Mouse (Mus musculus): Measurements from ENCODE around the gene Bean1. TPM values are rescaled to one million over a fixed set of nuclear protein-coding genes. Genes with fewer than 3 reads are reported as not detected.
A peak's percentile ranks its signal among the peaks of the same experiment; 100 is the strongest.

The Bean1 gene
- polyA plus RNA-seq, 1 experiment from 2014 or later = 0.82 TPM

DNA sequence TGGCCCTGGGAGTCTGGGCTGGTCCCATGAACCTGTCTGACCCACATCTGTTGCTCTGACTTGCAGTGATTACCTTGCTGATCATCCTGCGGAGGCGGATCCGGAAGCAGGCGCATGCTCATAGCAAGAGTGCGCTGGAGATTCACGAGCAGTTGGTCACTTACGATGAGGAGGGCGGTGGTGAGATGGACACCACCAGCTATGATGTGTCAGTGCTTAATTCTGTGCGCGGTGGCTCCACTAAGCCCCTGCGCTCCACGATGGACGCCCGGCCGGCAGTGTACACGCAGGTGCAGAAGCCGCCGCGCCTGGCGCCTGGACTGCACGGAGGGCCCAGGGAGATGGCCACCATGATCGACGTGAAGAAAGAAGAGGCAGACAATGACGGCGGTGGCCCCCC is 27.8 kb upstream of the Bean1 start:
- Histone ChIP-seq H3K9ac (no peak overlapping the region), H3K9me3 (no peaks in the 10 kb centered on the region), H3K4me1 (no peaks in the 10 kb centered on the region), H3K36me3 (replicated peaks) (no peaks in the 10 kb centered on the region), H3K4me2 (no peak overlapping the region), H3K27ac (no peak overlapping the region), H3K27me3 (no peaks in the 10 kb centered on the region), H3K4me3 (replicated peaks) (no peak overlapping the region)
- no peak for ATAC-seq (ENCODE audit: low FRiP score)
- WGBS = 92% methylated on average over 25 of the region's 25 CpGs

DNA sequence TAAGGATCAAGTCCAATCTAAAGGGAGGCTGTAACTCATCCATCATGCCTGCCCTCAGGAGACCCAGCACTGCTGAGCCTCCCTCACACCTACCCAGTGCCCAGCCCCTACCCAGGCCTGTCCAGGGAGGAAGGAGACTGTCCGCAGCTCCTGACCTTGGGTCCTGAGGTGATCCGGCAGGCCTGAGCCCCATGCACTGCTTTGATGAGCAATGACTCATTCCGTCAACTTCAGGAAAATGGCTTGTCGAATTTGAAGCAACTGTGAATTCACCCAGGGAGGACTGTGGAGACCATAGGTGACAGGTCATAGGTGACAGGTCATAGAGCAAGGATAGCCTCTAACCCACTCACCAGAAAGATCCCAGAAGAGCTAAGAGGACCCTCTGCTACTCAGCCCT is 26.9 kb upstream of the Bean1 start:
- Histone ChIP-seq H3K9me3 (no peaks in the 10 kb centered on the region), H3K36me3 (replicated peaks) (no peaks in the 10 kb centered on the region), H3K27ac (no peak overlapping the region), H3K4me1 (no peaks in the 10 kb centered on the region), H3K9ac (no peak overlapping the region), H3K4me3 (replicated peaks) (no peak overlapping the region), H3K4me2 (no peak overlapping the region), H3K27me3 (no peaks in the 10 kb centered on the region)
- WGBS = 85% methylated on average over 4 of the region's 4 CpGs
- no peak for ATAC-seq (ENCODE audit: low FRiP score)

DNA sequence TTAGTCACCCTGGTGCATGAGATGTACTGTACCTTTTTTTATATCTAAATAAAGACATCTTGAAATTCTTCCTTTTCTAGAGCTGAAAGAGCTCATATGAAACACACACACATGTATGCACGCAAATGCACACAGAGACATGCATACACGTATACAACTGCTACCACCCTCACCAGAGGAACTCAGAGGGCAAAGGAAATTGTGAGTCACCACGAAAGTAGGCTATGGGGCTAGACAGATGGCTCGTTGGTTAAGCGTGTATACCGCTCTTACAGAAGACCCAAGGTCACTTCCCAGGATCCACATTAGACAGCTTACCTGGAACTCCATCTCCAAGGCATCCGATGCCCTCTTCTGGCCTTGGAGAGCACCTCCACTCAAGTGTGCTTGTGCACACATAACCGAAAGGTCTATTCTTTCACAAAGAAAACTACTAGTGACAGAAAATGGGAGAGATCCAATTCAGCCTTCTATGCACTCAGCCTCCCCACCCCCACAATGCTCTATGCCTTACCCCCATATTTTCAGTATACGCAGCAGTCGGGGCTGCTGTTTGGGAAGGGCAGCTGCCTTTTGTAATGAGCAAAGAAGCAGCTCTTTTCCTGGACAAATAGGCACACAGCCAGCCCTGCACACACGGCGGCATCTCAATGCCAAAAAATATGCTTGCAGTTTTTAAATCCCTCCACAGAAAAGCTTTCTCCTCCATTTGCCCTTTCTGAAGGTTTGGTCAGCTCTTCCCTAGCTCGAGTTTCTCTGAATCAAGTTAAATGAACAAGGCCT is 25.6 kb upstream of the Bean1 start:
- no peak overlapping the region for H3K4me2 ChIP-seq

DNA sequence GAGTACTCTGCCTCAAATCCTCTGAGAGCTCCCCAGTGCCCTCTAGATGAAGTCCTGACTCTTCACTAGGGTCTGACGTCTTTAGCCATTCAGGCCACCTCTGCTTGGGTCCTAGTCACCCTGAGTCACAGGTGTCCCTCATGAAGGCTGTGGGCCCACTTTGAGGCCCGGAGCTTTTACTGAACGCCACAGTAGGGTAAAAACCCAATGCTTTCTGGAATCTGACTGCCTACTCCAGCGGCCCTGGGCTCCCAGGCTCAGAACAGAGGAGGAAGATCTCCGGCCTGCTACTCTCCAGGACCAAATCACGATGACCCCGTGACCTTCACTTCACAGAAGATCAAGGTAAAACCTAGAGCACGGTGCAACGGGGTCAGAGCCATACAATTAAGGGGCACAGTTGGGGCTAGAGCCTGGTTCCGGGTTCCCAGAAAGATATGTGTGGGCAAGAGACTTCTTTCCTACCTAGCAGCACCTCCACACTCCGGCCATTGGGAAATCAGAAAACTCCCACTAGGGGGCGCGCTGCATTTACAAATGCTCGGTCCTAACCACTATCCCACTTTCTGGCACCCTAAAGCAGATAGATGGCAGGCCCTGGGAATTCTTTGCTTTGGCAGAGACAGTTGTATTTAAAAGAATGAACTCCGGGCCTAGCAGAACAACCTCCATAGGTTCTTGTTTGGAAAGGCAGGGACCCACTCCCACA is 24.1 kb upstream of the Bean1 start:
- Histone ChIP-seq H3K4me2 (no peak overlapping the region), H3K9ac (no peak overlapping the region), H3K27ac (no peak overlapping the region), H3K9me3 (no peaks in the 10 kb centered on the region), H3K4me1 (no peaks in the 10 kb centered on the region), H3K36me3 (replicated peaks) (no peaks in the 10 kb centered on the region), H3K27me3 (no peaks in the 10 kb centered on the region), H3K4me3 (replicated peaks) (no peak overlapping the region)
- ATAC-seq (ENCODE audit: low FRiP score) = peak; percentile 88
- 32% methylated on average over 15 of the region's 15 CpGs for WGBS

More for the DNA sequence above, 25.6 kb upstream of the Bean1 start:
- no peaks in the 10 kb centered on the region for H3K9me3 ChIP-seq
- H3K4me1 ChIP-seq = no peaks in the 10 kb centered on the region
- H3K4me3 ChIP-seq (replicated peaks) = no peak overlapping the region
- no peak for ATAC-seq (ENCODE audit: low FRiP score)
- WGBS = 87% methylated on average over 13 of the region's 13 CpGs
- no peaks in the 10 kb centered on the region for H3K36me3 ChIP-seq (replicated peaks)
- no peaks in the 10 kb centered on the region for H3K27me3 ChIP-seq
- no peak overlapping the region for H3K27ac ChIP-seq
- H3K9ac ChIP-seq = no peak overlapping the region

DNA sequence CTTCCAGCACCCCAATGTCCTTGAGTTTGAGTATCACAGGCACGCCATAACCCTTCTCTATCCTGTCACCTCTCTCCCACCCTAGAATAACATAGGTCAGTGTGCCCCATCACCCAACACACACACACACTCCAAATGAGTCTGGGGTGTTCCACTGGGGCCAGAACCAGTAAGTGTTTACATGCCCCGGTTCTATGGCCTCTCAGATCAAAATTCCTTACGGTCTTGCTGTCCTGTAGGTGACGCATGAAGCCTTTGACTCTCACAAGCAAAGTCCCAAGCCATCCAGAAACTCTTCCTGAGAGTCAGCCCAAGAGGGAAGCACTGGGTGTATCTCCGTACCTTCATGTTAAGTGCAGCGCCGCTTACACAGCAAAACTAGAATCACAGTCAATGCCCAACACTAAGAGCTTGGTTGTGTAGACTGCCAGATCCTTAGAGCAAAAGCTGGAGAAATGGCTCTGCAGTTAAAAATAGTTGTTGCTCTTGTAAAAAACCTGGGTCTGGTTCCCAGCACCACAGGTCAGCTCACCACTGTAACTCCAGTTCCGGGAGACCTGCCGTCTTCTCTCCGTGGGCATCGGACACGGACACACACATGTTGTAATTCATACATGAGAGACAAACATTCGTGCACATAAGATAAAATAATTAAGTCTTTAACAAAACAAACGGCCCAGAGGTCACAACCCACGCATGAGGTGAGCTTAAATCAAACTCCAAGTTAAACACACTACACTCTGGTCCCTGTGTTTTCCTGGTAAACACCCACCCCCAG is 23.3 kb upstream of the Bean1 start:
- 93% methylated on average over 15 of the region's 15 CpGs for WGBS
- ATAC-seq (ENCODE audit: low FRiP score) = peak; percentile 45; the same call in 1 of the 2 replicates

DNA sequence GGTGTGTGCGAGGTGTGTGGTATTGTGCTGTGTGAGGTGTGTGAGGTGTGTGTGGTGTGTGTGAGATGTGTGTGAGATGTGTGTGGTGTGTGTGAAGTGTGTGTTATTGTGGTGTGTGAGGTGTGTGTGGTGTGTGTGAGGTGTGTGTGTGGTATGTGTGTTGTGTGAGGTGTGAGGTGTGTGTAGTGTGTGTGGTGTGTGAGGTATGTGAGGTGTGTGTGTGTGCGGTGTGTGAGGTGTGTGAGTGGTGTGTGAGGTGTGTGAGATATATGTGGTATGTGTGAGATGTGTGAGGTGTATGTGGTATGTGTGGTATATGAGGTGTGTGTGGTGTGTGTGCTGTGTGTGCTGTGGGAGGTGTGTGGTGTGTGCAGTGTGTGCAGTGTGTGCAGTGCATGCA is 22.3 kb upstream of the Bean1 start:
- H3K4me3 ChIP-seq (replicated peaks) = no peak overlapping the region
- WGBS = 90% methylated on average over 2 of the region's 2 CpGs
- no peaks in the 10 kb centered on the region for H3K4me1 ChIP-seq
- no peaks in the 10 kb centered on the region for H3K27me3 ChIP-seq
- H3K36me3 ChIP-seq (replicated peaks) = no peaks in the 10 kb centered on the region
- H3K27ac ChIP-seq = no peak overlapping the region
- no peaks in the 10 kb centered on the region for H3K9me3 ChIP-seq
- H3K9ac ChIP-seq = no peak overlapping the region
- 0 out of 2 replicates have a peak, but pooled peaks have one; percentile 17 for ATAC-seq (ENCODE audit: low FRiP score)
- no peak overlapping the region for H3K4me2 ChIP-seq

More for the DNA sequence above, 23.3 kb upstream of the Bean1 start:
- Histone ChIP-seq H3K4me2 (no peak overlapping the region), H3K9ac (no peak overlapping the region), H3K27me3 (no peaks in the 10 kb centered on the region), H3K4me3 (replicated peaks) (no peak overlapping the region), H3K36me3 (replicated peaks) (no peaks in the 10 kb centered on the region), H3K27ac (no peak overlapping the region), H3K4me1 (no peaks in the 10 kb centered on the region), H3K9me3 (no peaks in the 10 kb centered on the region)

DNA sequence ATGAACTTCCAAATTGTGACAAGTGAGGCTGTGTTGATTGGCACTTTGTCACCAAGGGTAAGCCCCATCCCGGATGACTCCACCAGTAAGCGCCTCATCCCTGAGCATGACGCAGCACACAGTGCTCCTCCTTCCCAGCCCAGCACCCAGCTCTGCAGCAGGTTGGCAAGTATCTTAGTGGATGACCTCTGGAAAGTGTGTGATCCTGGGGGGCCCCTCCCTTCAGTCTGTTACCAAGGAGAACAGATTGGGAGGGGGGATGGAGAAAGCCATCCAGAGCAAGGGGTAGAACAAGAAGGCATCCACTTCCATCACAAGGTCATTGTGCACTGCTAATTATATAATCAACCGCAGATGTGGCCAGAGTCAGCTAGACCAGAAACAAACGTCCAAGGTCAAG is 9.5 kb upstream of the Bean1 start:
- H3K4me2 ChIP-seq = no peak overlapping the region
- H3K36me3 ChIP-seq (replicated peaks) = no peaks in the 10 kb centered on the region
- H3K9me3 ChIP-seq = no peaks in the 10 kb centered on the region
- H3K4me3 ChIP-seq (replicated peaks) = no peak overlapping the region
- ATAC-seq (ENCODE audit: low FRiP score) = no peak
- 79% methylated on average over 5 of the region's 5 CpGs for WGBS
- H3K9ac ChIP-seq = no peak overlapping the region
- H3K4me1 ChIP-seq = no peaks in the 10 kb centered on the region
- H3K27ac ChIP-seq = no peak overlapping the region
- H3K27me3 ChIP-seq = no peaks in the 10 kb centered on the region

DNA sequence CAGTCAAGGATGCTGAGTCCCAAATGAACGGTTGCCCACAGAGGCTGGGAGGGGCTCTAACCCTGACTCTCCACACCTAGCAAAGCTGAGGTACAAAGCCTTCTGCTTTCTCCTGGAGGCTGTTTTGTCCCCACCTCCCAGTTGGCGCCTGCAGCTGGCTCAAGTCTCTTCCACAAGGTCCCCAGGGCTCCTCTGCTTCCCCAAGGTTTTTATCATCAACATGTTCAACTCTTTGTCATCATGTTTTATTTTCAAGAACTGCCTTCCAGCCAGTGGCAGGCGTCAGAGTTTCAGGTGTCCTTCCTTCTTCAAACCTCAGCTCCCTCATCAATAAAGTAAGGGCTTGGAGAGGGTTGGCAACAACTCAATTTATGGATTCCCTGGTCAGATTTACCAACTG is 781 bp upstream of the Bean1 start:
- Histone ChIP-seq H3K4me2 (no peak overlapping the region), H3K4me3 (replicated peaks) (no peak overlapping the region), H3K27ac (no peak overlapping the region), H3K9me3 (no peaks in the 10 kb centered on the region), H3K36me3 (replicated peaks) (no peaks in the 10 kb centered on the region), H3K27me3 (peaks cover 51% of the 10 kb centered on the region), H3K9ac (no peak overlapping the region), H3K4me1 (peaks cover 15% of the 10 kb centered on the region; the same call in 1 of the 2 replicates)
- no peak for ATAC-seq (ENCODE audit: low FRiP score)
- 81% methylated on average over 3 of the region's 3 CpGs for WGBS

DNA sequence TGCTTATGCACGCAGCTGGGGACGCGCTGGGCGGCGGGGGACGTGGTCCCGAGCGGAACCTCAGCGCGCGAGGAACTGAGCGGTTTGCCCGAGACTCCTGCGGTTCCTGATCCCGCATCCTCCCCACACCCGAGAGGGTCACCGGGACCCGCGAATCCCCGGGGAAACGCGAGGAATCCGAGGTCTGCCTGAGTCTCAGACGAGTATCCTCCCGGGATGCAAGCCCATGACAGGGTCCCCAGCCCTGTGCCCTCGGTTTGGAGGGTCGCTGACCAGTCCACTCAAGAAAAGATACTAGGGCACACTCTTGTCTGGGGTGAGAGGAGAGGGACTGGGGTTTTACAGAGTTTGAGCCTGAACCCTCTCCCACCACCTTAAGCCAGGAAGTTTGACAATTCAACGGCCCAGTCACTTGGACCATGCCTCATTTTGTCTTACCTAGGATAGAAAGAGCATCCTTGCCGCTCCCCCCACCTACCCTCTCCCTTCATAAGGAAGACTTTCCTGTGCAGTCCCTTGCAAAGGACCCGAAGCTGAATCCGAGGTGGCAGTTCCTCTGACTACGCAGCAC is 893 bp downstream of the Bean1 start:
- peak overlapping the region; percentile 64 for H3K9ac ChIP-seq
- H3K4me1 ChIP-seq = peaks cover 15% of the 10 kb centered on the region; the same call in 1 of the 2 replicates
- H3K9me3 ChIP-seq = no peaks in the 10 kb centered on the region
- H3K36me3 ChIP-seq (replicated peaks) = no peaks in the 10 kb centered on the region
- peaks cover 51% of the 10 kb centered on the region for H3K27me3 ChIP-seq
- H3K4me2 ChIP-seq = peak overlapping the region; percentile 88
- H3K4me3 ChIP-seq (replicated peaks) = peak overlapping the region; percentile 59
- ATAC-seq (ENCODE audit: low FRiP score) = peak; percentile 9; the same call in 1 of the 2 replicates
- 5% methylated on average over 32 of the region's 32 CpGs for WGBS
- no peak overlapping the region for H3K27ac ChIP-seq

DNA sequence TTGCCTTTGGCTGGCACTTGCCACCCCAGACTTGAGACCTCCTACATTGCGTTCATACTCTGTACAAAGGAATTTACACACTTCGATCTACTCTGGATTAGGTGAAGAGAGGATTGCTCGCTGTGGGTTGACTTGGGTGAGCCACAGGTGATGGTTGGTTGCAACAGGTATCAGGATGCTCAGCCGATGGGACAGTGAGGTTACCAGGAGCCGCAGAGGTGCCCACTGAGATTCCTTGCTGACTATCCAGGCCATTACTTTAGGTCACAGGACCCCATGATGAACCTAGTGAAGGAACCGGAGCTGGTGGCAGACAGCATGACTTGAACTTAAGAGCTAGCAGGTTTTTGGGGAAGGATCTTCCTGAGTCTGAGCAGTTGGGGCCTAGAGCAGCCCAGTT is 2.2 kb downstream of the Bean1 start:
- Histone ChIP-seq H3K9me3 (no peaks in the 10 kb centered on the region), H3K4me2 (no peak overlapping the region), H3K36me3 (replicated peaks) (no peaks in the 10 kb centered on the region), H3K4me3 (replicated peaks) (no peak overlapping the region), H3K27ac (no peak overlapping the region), H3K4me1 (peaks cover 15% of the 10 kb centered on the region; the same call in 1 of the 2 replicates), H3K27me3 (peaks cover 51% of the 10 kb centered on the region), H3K9ac (no peak overlapping the region)
- no peak for ATAC-seq (ENCODE audit: low FRiP score)
- 93% methylated on average over 6 of the region's 6 CpGs for WGBS

DNA sequence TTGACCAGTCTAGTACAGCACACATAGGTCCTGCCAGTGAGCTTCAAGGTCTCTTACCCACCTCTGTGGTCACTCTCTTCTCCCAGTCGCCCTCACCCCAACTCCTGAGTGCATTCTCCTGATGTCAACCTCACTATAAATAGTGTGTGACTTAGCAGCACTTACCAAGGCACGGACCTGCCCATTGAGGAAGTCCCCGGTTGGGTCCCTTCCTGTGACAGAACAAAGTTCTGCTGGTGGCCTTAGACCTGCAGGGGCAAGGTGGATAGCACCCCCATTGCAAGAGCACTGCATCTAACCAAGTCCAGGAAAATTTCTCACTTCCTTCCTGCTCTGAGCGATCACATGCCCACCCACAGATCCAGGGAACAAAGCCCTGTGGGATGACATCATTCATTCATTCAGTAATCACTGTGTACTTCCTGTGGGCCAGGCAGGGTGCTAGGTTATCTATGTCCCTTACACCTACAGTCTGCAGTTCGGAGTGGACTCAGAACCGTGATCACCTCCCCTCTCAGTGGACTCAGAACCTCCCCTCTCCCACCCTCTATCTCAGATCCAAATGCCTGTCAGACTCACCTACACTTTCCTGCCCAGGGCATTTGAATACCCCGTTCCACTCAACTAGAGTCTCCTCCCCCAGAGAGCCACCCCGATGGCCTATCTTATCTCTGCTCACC is 5.7 kb downstream of the Bean1 start:
- no peaks in the 10 kb centered on the region for H3K9me3 ChIP-seq
- H3K4me2 ChIP-seq = no peak overlapping the region
- 0 out of 2 replicates have a peak, but pooled peaks cover 7% of the 10 kb centered on the region for H3K4me1 ChIP-seq
- 85% methylated on average over 8 of the region's 8 CpGs for WGBS
- no peak overlapping the region for H3K9ac ChIP-seq
- no peak for ATAC-seq (ENCODE audit: low FRiP score)
- no peak overlapping the region for H3K4me3 ChIP-seq (replicated peaks)
- H3K27me3 ChIP-seq = peaks cover 30% of the 10 kb centered on the region
- H3K27ac ChIP-seq = no peak overlapping the region
- no peaks in the 10 kb centered on the region for H3K36me3 ChIP-seq (replicated peaks)
